Mouse (Mus musculus) ovary, postnatal 10 days (tissue): ENCODE results near the gene Stk32c.
A peak's percentile ranks its signal among the peaks of the same experiment; 100 is the strongest.

Source experiments
- DNase-seq: peaks from one replicate; pipeline ENCODE4 v3.0.0; 2022; ENCODE audit warnings: low spot score

Stk32c gene

GRCm38 (mm10) chr7:139093124-139093523 lies 120.0 kb downstream of the Stk32c start:
- no peak for DNase-seq

GRCm38 (mm10) chr7:139092676-139093075 lies 120.4 kb downstream of the Stk32c start:
- no peak for DNase-seq

DNA sequence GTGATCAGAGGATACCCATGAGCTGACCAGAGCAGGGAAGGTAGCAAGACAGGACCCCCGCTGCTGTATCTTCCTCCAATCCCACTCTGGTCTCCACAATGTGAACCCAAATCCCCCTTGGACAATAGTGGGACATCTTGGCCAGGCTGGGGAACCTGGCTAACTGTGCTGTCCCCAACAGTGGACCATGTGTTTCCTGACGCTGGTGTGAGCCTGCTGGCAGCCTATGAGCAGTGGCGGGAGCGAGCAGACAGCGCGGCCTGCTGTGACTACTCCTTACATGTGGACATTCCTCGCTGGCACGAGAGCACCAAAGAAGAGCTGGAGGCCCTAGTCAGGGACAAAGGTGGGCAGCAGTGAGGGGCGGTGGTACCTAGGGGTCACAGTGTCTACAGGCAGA lies 121.4 kb downstream of the Stk32c start:
- no peak for DNase-seq

DNA sequence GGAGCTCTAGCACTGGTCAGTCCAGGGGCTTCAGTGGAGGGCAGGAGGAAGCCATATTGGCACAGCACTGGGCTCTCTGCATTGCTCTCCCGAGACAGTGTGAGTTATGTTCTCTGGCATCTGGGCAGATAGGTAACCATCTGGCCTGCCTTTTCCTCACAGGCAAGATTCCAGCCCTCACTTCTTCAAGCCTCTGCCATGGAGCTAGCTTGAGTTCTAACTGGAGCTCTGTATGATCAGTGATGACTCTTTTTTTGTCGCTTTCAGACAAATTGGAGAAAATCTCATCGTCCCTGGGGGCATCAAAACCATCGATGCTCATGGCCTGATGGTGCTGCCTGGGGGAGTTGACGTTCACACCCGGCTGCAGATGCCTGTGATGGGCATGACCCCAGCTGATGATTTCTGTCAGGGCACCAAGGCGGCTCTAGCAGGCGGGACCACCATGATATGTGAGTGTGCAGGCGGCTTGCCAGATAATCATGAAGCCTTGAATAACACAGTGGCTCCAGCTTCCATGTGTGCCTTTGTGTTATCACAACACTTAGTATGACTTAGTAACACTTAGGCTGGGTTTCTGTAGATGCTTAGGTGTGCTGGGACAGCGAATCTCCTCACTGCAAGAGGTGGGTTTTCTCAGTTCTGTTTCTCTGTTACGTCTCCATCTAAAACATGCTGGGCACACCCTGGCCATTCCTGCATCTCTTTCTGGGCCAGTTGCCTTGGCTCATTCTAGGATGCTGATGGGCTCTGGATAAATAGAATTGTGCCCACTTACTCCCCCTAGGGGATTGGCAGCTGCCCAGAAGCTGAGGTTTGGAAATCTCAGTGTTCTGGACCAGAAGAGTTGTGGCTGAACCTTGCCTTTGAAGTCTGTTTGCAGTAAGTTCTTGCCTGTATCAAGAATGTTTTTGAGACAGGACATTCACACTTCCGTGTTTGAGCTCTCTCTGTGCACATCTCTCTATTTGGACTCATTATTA lies 122.9 kb downstream of the Stk32c start:
- DNase-seq, result no peak

DNA sequence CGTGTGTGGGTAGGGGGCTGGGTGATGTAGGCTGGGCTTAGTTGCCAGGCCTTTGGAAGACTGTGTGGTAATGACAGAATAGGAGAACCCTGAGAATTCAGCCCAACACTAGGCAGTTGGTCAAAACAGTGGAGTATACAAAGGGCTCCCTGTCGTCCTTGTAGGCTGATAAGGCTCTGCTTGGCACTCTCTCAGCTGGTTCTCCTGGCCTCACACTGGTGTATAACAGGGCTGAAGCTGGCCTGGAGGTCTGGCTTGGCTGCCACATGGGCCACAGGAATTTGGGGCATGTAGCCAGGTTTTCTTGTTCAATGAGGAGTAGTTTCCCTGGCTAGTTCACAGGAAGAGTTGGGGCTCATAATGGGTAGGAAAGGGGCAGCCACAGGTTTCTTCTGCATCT lies 125.3 kb downstream of the Stk32c start:
- no peak for DNase-seq

GRCm38 (mm10) chr7:139086195-139087158 lies 126.6 kb downstream of the Stk32c start:
- no peak for DNase-seq

GRCm38 (mm10) chr7:139085629-139086194 lies 127.4 kb downstream of the Stk32c start, which contains the start of gene Dpysl4:
TSS of gene Dpysl4 (plus strand) at chr7:139086001.
- peak; percentile 13 for DNase-seq

DNA sequence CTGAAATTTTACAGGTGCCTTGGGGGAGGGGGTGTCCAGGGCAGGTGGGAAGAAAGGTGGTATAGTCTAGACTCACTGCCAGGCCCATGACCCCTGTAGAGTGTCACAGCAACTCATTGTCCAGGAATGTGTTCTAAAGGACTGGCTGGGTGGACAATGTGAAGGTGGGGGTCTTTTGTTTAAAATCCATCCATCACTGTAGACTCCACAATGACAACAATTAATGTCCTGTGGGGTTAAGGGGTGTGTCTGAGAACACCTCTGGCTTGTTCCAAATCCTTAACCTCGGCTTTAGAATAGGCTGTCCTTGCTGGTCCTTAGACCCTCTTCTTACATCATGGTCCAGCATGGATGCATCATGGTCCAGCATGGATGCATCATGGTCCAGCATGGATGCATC lies 128.8 kb downstream of the Stk32c start:
- no peak for DNase-seq

DNA sequence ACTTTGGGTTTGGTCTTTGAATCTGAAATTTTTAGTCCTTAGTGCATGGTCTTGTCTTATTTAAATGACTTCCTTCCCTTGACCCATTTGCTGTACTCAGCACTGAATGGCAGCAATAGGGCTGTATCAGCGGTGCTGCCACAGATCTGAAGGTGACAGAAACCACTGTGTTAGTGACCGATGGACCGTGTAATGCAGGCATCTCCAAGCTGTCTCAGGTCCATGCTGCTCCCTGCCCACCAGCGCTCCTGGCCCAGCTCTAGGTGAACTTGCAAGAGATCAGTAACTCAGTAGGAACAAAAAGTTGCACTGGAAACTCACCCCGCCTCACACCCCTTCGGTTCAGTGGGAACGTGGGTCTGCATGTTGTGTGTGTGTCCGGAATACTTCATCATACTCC lies 130.8 kb downstream of the Stk32c start:
- no peak for DNase-seq

GRCm38 (mm10) chr7:139081158-139081557 lies 131.9 kb downstream of the Stk32c start:
- no peak for DNase-seq

- no peak for DNase-seq
Observed at GRCm38 (mm10) chr7:139080714-139081113, 132.4 kb downstream of the Stk32c start.

DNA sequence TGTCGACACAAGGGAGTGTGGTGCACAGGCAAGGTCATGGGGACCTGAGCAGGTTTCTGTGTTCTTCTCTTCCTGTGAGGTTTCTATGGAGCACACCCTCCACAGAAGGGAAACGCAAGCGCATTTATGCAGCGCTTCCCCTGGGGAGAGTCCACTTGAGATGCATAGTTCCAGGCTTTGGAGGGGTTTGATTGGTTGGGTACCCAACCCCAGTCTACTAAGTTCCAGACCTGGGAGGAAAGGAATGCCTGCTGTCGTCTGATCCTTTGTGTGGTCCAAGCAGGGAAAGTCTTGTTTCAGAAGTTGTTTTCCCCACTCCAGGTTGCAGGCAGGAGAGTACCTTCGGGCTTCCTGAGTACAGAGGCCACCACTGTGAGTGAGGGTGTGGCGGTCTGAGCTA lies 134.0 kb downstream of the Stk32c start:
- DNase-seq, result no peak

DNA sequence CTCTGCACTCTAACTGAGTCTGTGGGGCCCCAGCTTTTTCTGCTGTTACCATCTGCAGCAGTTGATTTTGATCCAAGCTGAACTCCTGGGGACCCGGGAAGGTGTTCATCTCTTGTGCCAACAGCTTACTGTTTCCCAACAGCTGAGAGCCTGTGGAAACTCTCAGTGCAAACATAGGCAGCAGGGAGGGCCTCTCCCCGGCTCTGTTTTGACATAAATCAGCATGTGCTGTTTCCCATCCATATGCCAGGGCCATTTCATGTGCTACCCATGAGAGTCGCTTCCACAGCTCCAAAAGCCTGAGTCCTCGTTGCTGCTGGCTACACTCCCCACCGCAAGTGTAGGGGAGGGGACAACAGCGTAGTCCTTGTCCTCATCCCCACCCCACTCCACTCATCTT lies 134.9 kb downstream of the Stk32c start:
- DNase-seq, result no peak

DNA sequence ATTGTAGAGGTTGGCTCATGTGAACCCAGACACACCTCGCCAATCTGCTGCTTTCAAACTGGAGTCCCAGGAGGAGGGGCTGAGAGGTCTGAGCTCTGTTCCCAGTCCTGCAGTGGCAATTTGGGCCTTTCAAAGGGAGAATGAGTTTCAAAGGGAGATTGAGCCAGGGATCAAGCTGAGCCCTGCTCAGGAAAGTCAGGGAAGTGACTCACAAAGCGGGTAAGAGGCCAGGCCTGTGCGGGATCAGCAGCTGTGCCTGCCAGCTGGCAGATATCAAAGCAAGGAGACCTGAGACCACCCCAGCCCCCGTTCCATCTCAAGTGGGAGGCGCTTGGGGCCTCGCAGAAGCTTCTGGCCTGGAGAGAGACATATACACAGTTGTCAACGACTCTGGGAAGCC lies 135.8 kb downstream of the Stk32c start:
- no peak for DNase-seq

DNA sequence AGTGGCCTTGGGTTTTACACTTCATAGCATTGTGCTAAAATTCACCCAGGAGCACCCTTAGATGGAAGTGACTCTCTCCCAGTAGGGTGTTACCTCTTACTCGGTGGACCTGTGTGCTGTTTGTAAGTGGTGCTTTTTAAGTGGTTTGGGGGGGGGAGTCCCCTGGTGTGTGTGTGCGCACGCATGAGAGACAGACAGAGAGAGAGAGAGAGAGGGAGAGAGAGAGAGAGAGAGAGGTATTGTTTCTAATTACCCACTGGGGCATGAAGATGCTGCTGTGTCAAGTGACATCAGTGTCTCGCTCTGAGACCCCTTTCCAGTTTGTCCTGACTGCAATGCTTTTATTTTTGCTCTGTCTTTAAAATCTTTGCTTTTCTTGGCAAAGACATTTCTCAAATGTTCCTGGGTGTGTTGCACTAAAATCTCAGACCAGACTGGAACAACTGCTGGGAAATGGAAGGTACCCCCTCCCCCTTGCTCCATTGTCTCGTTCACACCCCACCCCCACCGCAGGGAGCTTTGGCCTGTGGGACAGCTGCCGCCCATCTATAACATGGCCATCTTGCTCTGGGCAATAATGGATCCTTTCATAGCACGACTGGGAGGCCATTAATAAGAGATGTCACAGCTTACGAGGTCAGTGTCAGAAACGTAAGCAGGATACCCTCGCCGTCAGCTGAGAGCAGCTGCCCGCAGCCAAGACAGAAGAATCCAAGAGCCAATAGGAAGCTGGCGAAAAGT lies 137.9 kb downstream of the Stk32c start:
- DNase-seq, result no peak

- no peak for DNase-seq
Observed at GRCm38 (mm10) chr7:139074189-139074588, 138.9 kb downstream of the Stk32c start.

DNA sequence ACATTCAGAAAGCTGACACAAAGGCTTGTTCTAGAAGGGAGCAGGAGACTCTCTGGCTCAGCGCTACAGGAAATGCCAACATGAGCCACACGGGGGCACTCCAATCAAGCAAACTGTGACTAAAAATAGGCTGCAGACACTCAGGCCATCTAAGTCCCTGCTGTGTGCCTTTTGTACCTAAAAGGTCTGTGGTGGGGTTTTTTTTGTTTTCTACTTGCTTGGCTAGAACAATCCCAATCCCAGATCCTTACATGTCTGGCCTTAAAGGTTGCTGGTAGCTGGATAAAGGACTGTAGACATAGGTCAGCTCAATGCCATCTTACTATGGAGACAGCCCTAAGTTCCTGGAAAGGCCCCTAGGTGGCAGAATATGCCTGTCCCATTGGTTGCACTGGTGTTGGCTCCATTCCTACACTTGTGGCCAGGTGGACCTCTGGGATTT lies 144.9 kb downstream of the Stk32c start:
- DNase-seq, result peak; percentile 48

- no peak for DNase-seq
Observed at GRCm38 (mm10) chr7:139063406-139063805, 149.7 kb downstream of the Stk32c start.
